Mouse (Mus musculus): ENCODE results near the gene Cenpj.
A peak's percentile ranks its signal among the peaks of the same experiment; 100 is the strongest.

Cenpj gene

GRCm38 (mm10) chr14:56552924-56553323 lies 22.3 kb downstream of the Cenpj start:
- ATAC-seq (ENCODE audit: insufficient number of reproducible peaks, low FRiP score, low TSS enrichment) = no peak

- ATAC-seq (ENCODE audit: insufficient number of reproducible peaks, low FRiP score, low TSS enrichment) = peak; percentile 84
Observed at GRCm38 (mm10) chr14:56550960-56551359, 24.3 kb downstream of the Cenpj start.

GRCm38 (mm10) chr14:56545491-56545890 lies 29.7 kb downstream of the Cenpj start:
- no peak for ATAC-seq (ENCODE audit: insufficient number of reproducible peaks, low FRiP score, low TSS enrichment)

- no peak for ATAC-seq (ENCODE audit: insufficient number of reproducible peaks, low FRiP score, low TSS enrichment)
Observed at GRCm38 (mm10) chr14:56544946-56545345, 30.3 kb downstream of the Cenpj start.

- ATAC-seq (ENCODE audit: insufficient number of reproducible peaks, low FRiP score, low TSS enrichment) = peak; percentile 56; the same call in 1 of the 2 replicates
Observed at GRCm38 (mm10) chr14:56530788-56531187, 44.4 kb downstream of the Cenpj start.

- ATAC-seq (ENCODE audit: insufficient number of reproducible peaks, low FRiP score, low TSS enrichment) = no peak
Observed at GRCm38 (mm10) chr14:56514775-56515174, 60.5 kb downstream of the Cenpj start.

GRCm38 (mm10) chr14:56512084-56512483 lies 63.1 kb downstream of the Cenpj start:
- no peak for ATAC-seq (ENCODE audit: insufficient number of reproducible peaks, low FRiP score, low TSS enrichment)

GRCm38 (mm10) chr14:56506743-56507142 lies 68.5 kb downstream of the Cenpj start:
- no peak for ATAC-seq (ENCODE audit: insufficient number of reproducible peaks, low FRiP score, low TSS enrichment)

- ATAC-seq (ENCODE audit: insufficient number of reproducible peaks, low FRiP score, low TSS enrichment) = no peak
Observed at GRCm38 (mm10) chr14:56502407-56502806, 72.8 kb downstream of the Cenpj start.

GRCm38 (mm10) chr14:56489806-56490205 lies 85.4 kb downstream of the Cenpj start:
- ATAC-seq (ENCODE audit: insufficient number of reproducible peaks, low FRiP score, low TSS enrichment) = no peak
